Mouse (Mus musculus) kidney, adult 2 months (tissue): ENCODE results near the gene BC080695.
"Not testable (repeated sequence)": the region's sequence is repeated elsewhere in the genome, so short reads cannot be mapped to it uniquely, and the experiment has no call there.

ENCODE experiments used
- CTCF ChIP-seq: fragments of 200-500 bp; conservative IDR thresholded peaks from 2 replicates; pipeline ENCODE4 v1.5.1; 2011; ENCODE audit warnings: low read depth, mild to moderate bottlenecking, control low read depth, low read length, moderate library complexity, mixed read lengths; ENCODE audit not compliant: insufficient read depth, insufficient read length
- POLR2A ChIP-seq: fragments of 200-500 bp; IDR thresholded peaks from one replicate; pipeline ENCODE4 v1.6.1; 2011; ENCODE audit warnings: low read depth, low read length, control low read depth

DNA sequence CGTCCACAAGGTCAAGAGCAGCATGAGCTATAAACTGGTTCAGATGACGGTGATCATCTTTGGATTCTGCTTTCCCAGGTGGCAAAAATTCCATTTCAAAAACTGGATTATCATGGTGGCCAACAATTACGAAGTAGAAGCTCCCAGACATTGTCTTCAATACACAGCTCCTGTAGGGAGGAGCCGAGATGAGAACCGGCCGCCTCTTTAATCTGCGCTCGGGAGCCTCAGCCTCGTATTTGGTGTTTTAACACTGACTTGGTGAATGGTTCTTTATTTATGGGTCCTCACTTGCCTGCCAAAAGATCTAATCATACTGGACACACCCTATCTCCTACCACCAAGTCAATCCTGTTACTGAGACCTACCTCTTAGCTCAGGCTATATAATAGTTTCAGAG, 60.4 kb downstream of the BC080695 start:
- TF ChIP-seq POLR2A, CTCF: not testable (repeated sequence)
